Mouse (Mus musculus) heart, adult 18-20 months (tissue): Measurements from ENCODE around the gene Cd2bp2. TPM values are rescaled to one million over a fixed set of nuclear protein-coding genes. Genes with fewer than 3 reads are reported as not detected.

Source experiments
- DNase-seq, 2 experiments: peaks; one replicate each; pipeline ENCODE4 v3.0.0; 2021 to 2022; ENCODE audit warnings: mixed read lengths in 1 of 2
- total RNA-seq, 2 experiments: library from RNA; stranded (reverse); gene quantifications; 2 replicates each; pipeline ENCODE4 v1.2.3; 2021

Gene Cd2bp2
- total RNA-seq, 2 experiments from 2014 or later = 35.1 to 36.9 TPM

DNA sequence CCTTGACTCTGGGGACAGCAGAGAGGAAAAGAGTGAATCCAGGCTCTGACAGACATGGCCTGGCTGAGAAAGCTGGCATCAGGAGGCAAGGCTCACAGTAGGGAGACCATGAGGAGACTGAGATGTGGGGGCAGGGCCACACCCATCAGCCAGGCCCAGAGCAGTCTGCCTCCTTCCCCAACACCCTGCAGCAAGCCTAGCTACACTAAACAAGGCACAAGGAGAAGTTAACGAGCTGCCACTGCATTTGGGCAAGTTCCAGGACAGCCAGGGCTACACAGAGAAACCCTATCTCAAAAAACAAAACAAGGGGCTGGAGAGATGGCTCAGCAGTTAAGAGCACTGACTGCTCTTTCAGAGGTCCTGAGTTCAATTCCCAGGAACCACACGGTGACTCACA is 53.6 kb downstream of the Cd2bp2 start:
- DNase-seq = no peak

Other genes with a start within 250 kb of the Cd2bp2 start
- gene Asphd1, start 246.5 kb downstream of the Cd2bp2 start, total RNA-seq = not detected
- gene Sez6l2, start 245.5 kb downstream of the Cd2bp2 start, total RNA-seq = 1 to 10 TPM; 5.5 to 6.2 TPM
- 10 to 100 TPM; 43.2 to 45.2 TPM for gene Cdipt, start 220.1 kb downstream of the Cd2bp2 start, total RNA-seq
- under 1 TPM in 1 of 2 experiments, not detected in 1; 0.59 TPM for gene Cdiptos, start 220.0 kb downstream of the Cd2bp2 start, total RNA-seq
- gene Mvp, start 181.4 kb downstream of the Cd2bp2 start, total RNA-seq = 10 to 100 TPM; 59.9 to 68.7 TPM
- gene Pagr1b, start 179.6 kb downstream of the Cd2bp2 start, total RNA-seq = not detected
- 10 to 100 TPM in 1 of 2 experiments, 1 to 10 TPM in 1; 8.3 to 10.7 TPM for gene Pagr1a, start 178.7 kb downstream of the Cd2bp2 start, total RNA-seq
- gene Gm42742, start 175.0 kb downstream of the Cd2bp2 start, total RNA-seq = 10 to 100 TPM; 24.6 to 27.3 TPM
- under 1 TPM in 1 of 2 experiments, not detected in 1; 0.80 TPM for gene Prrt2, start 174.8 kb downstream of the Cd2bp2 start, total RNA-seq
- gene Maz, start 169.0 kb downstream of the Cd2bp2 start, total RNA-seq = 10 to 100 TPM; 55.3 to 57.3 TPM
- 1 to 10 TPM in 1 of 2 experiments, under 1 TPM in 1; 0.93 to 1.0 TPM for gene Kif22, start 153.6 kb downstream of the Cd2bp2 start, total RNA-seq
- not detected for gene Zg16, start 108.7 kb downstream of the Cd2bp2 start, total RNA-seq
- gene AI467606, start 104.7 kb downstream of the Cd2bp2 start, total RNA-seq = 1 to 10 TPM; 1.3 to 2.9 TPM
- under 1 TPM in 1 of 2 experiments, not detected in 1; 0.49 TPM for gene Qprt, start 73.8 kb downstream of the Cd2bp2 start, total RNA-seq
- gene Spn, start 58.2 kb downstream of the Cd2bp2 start, total RNA-seq = 1 to 10 TPM in 1 of 2 experiments, under 1 TPM in 1; 0.55 to 2.6 TPM
- gene Tbc1d10b, start 12.4 kb upstream of the Cd2bp2 start, total RNA-seq = 10 to 100 TPM; 20.8 to 21.6 TPM
- gene Mylpf, start 12.8 kb upstream of the Cd2bp2 start, total RNA-seq = 1 to 10 TPM; 1.1 to 3.7 TPM
- gene Zfp553, start 37.0 kb upstream of the Cd2bp2 start, total RNA-seq = 1 to 10 TPM; 6.4 to 6.7 TPM
- 1 to 10 TPM; 3.0 to 7.7 TPM for gene Sept1, start 37.1 kb upstream of the Cd2bp2 start, total RNA-seq
- gene Zfp771, start 48.2 kb upstream of the Cd2bp2 start, total RNA-seq = 10 to 100 TPM; 18.3 to 19.3 TPM
- gene Dctpp1, start 64.7 kb upstream of the Cd2bp2 start, total RNA-seq = 10 to 100 TPM; 40.3 to 42.0 TPM
- 10 to 100 TPM; 29.5 to 31.7 TPM for gene Sephs2, start 78.0 kb upstream of the Cd2bp2 start, total RNA-seq
- 1 to 10 TPM; 1.9 to 4.1 TPM for gene Itgal, start 100.2 kb upstream of the Cd2bp2 start, total RNA-seq
- gene Zfp768, start 149.5 kb upstream of the Cd2bp2 start, total RNA-seq = 10 to 100 TPM; 35.9 to 42.9 TPM
- 1 to 10 TPM; 3.4 to 5.1 TPM for gene Zfp747, start 180.0 kb upstream of the Cd2bp2 start, total RNA-seq
- gene 9130019O22Rik, start 191.1 kb upstream of the Cd2bp2 start, total RNA-seq = 1 to 10 TPM; 1.6 to 1.7 TPM
- gene E430018J23Rik, start 197.6 kb upstream of the Cd2bp2 start, total RNA-seq = 1 to 10 TPM; 3.4 to 3.7 TPM
- 1 to 10 TPM; 2.4 to 3.3 TPM for gene Zfp764, start 210.8 kb upstream of the Cd2bp2 start, total RNA-seq
- gene Zfp688, start 226.0 kb upstream of the Cd2bp2 start, total RNA-seq = 1 to 10 TPM; 1.7 to 2.4 TPM